In genomic region chr8:72443994-72444350, GRCm38 (mm10) we compare ENCODE assay signal across 8 mouse cellular contexts. TPM values are rescaled to one million over a fixed set of nuclear protein-coding genes. Genes with fewer than 3 reads are reported as not detected.
DNase-seq lines count a peak whose midpoint lies in the region; ATAC-seq and TF ChIP-seq lines count a peak whose summit lies in the region.

No protein-coding gene starts in this region.

- H3K4me2 ChIP-seq in liver, embryonic 12.5 days = peak overlapping the region; percentile 76
- H3K4me2 ChIP-seq in stomach, postnatal 0 days (replicated peaks; ENCODE audit: low read depth) = peak overlapping the region; percentile 50

- peaks cover 9% of the 10 kb centered on the region for H3K4me1 ChIP-seq in thymus, adult 2 months (replicated peaks; ENCODE audit: control insufficient read depth, insufficient read depth, low read length)
- peaks cover 11% of the 10 kb centered on the region for H3K4me1 ChIP-seq in liver, embryonic 12.5 days
- H3K4me1 ChIP-seq in stomach, postnatal 0 days (replicated peaks; ENCODE audit: control insufficient read depth, insufficient read depth) = no peaks in the 10 kb centered on the region

- no peaks in the 10 kb centered on the region for H3K9me3 ChIP-seq in liver, embryonic 12.5 days (replicated peaks)
- H3K9me3 ChIP-seq in stomach, postnatal 0 days (ENCODE audit: control insufficient read depth, low read length) = no peaks in the 10 kb centered on the region

- WGBS in thymus, adult 2 months = 36% methylated on average over 6 of the region's 6 CpGs
- WGBS in liver, embryonic 12.5 days (ENCODE audit: insufficient replicate concordance) = 24% methylated on average over 6 of the region's 6 CpGs
- WGBS in stomach, postnatal 0 days = 32% methylated on average over 6 of the region's 6 CpGs

- no peaks in the 10 kb centered on the region for H3K36me3 ChIP-seq in thymus, adult 2 months (ENCODE audit: control insufficient read depth, insufficient read depth, low read length)
- H3K36me3 ChIP-seq in liver, embryonic 12.5 days = peaks cover 20% of the 10 kb centered on the region
- no peaks in the 10 kb centered on the region for H3K36me3 ChIP-seq in stomach, postnatal 0 days (ENCODE audit: control insufficient read depth, insufficient read depth, low read length)

- no peak for TF ChIP-seq CTCF in thymus, adult 2 months (IDR thresholded peaks at IDR 0.05; ENCODE audit: borderline replicate concordance, control insufficient read depth, extremely low read depth, insufficient read depth, low read length, poor library complexity)
- no peak for TF ChIP-seq CTCF in stomach, postnatal 0 days (IDR thresholded peaks at IDR 0.05; ENCODE audit: low read depth)

- peak; percentile 50 for ATAC-seq in frontal cortex, adult (ENCODE audit: low TSS enrichment)
- peak; percentile 50 for ATAC-seq in liver, embryonic 12.5 days
- peak; percentile 39; the same call in 1 of the 2 replicates for ATAC-seq in stomach, postnatal 0 days (ENCODE audit: low FRiP score, low TSS enrichment)

- no peak for DNase-seq in frontal cortex, postnatal 10 days (ENCODE audit: low spot score in 2 of 2)
- DNase-seq in thymus, adult 2 months = no peak
- no peak for DNase-seq in thymus, postnatal 10 days (ENCODE audit: low spot score in 2 of 2)
- DNase-seq in stomach, postnatal 0 days (ENCODE audit: low spot score) = no peak
- no peak for DNase-seq in spleen, postnatal 14 days (ENCODE audit: low spot score in 2 of 2)
- no peak for DNase-seq in ovary, postnatal 10 days (ENCODE audit: low spot score)

- H3K9ac ChIP-seq in liver, embryonic 12.5 days = peak overlapping the region; percentile 70
- H3K9ac ChIP-seq in stomach, postnatal 0 days (ENCODE audit: low read length) = peak overlapping the region; percentile 56

- TF ChIP-seq EP300 in stomach, postnatal 0 days (optimal IDR thresholded peaks at IDR 0.05) = no peak

- H3K27ac ChIP-seq in thymus, adult 2 months (ENCODE audit: control insufficient read depth, insufficient read depth, low read length) = no peak overlapping the region
- H3K27ac ChIP-seq in liver, embryonic 12.5 days = peak overlapping the region; percentile 72; the same call in 1 of the 2 replicates
- 0 out of 2 replicates have a peak overlapping the region, but pooled peaks have one; percentile 63 for H3K27ac ChIP-seq in stomach, postnatal 0 days (replicated peaks)

- TF ChIP-seq POLR2A in thymus, adult 2 months (IDR thresholded peaks at IDR 0.05; ENCODE audit: control insufficient read depth, extremely low read depth, insufficient read depth, low read length, poor library complexity) = no peak

- H3K4me3 ChIP-seq in thymus, adult 2 months (ENCODE audit: control insufficient read depth, insufficient read depth, low read length) = peak overlapping the region; percentile 41
- H3K4me3 ChIP-seq in liver, embryonic 12.5 days = peak overlapping the region; percentile 56
- peak overlapping the region; percentile 31 for H3K4me3 ChIP-seq in stomach, postnatal 0 days (ENCODE audit: low read depth, low read length)

- H3K27me3 ChIP-seq in thymus, adult 2 months (ENCODE audit: control insufficient read depth, insufficient read depth, low read length) = no peaks in the 10 kb centered on the region
- H3K27me3 ChIP-seq in liver, embryonic 12.5 days (replicated peaks) = no peaks in the 10 kb centered on the region
- H3K27me3 ChIP-seq in stomach, postnatal 0 days (ENCODE audit: control insufficient read depth, insufficient read depth, low read length) = no peaks in the 10 kb centered on the region

RNA-seq across cellular contexts. Expression of gene 1700030K09Rik, which starts 0.3 kb away (rescaled TPM):
- polyA plus RNA-seq in thymus, adult 2 months (2012; rRNA removed) = 7.2 and 9.5 TPM in 2 replicates
- polyA plus RNA-seq in liver, embryonic 12.5 days (2016; fragmentation: Nextera tagmentation; extraction: Ambion mirVana) = 7.0 and 7.7 TPM in 2 replicates
- polyA plus RNA-seq in stomach, postnatal 0 days (2015; fragmentation: Nextera tagmentation; extraction: Ambion mirVana) = 4.2 and 5.4 TPM in 2 replicates

RNA-seq across cellular contexts. Expression of gene Calr3, which starts 0.3 kb away (rescaled TPM):
- 0.31 and 0.32 TPM in 2 replicates for polyA plus RNA-seq in thymus, adult 2 months (2012; rRNA removed)
- polyA plus RNA-seq in liver, embryonic 12.5 days (2016; fragmentation: Nextera tagmentation; extraction: Ambion mirVana) = 1.0 and 1.1 TPM in 2 replicates
- polyA plus RNA-seq in stomach, postnatal 0 days (2015; fragmentation: Nextera tagmentation; extraction: Ambion mirVana) = 5.4 TPM in 2 replicates

RNA-seq across cellular contexts. Expression of gene Eps15l1, which starts 22.7 kb away (rescaled TPM):
- 87.2 and 91.4 TPM in 2 replicates for polyA plus RNA-seq in thymus, adult 2 months (2012; rRNA removed)
- polyA plus RNA-seq in liver, embryonic 12.5 days (2016; fragmentation: Nextera tagmentation; extraction: Ambion mirVana) = 28.9 and 29.8 TPM in 2 replicates
- polyA plus RNA-seq in stomach, postnatal 0 days (2015; fragmentation: Nextera tagmentation; extraction: Ambion mirVana) = 20.7 and 23.5 TPM in 2 replicates

RNA-seq across cellular contexts. Expression of gene Cherp, which starts 31.1 kb away (rescaled TPM):
- polyA plus RNA-seq in thymus, adult 2 months (2012; rRNA removed) = 146 and 176 TPM in 2 replicates
- polyA plus RNA-seq in liver, embryonic 12.5 days (2016; fragmentation: Nextera tagmentation; extraction: Ambion mirVana) = 41.6 and 45.0 TPM in 2 replicates
- polyA plus RNA-seq in stomach, postnatal 0 days (2015; fragmentation: Nextera tagmentation; extraction: Ambion mirVana) = 15.6 and 19.2 TPM in 2 replicates

RNA-seq across cellular contexts. Expression of gene Slc35e1, which starts 48.4 kb away (rescaled TPM):
- polyA plus RNA-seq in thymus, adult 2 months (2012; rRNA removed) = 121 and 145 TPM in 2 replicates
- 17.1 and 17.7 TPM in 2 replicates for polyA plus RNA-seq in liver, embryonic 12.5 days (2016; fragmentation: Nextera tagmentation; extraction: Ambion mirVana)
- polyA plus RNA-seq in stomach, postnatal 0 days (2015; fragmentation: Nextera tagmentation; extraction: Ambion mirVana) = 8.5 TPM in 2 replicates
